Mouse (Mus musculus) C2C12 (cell line): ENCODE measurements around the gene Nr4a2.

ENCODE experiments used
- CEBPB ChIP-seq: IDR thresholded peaks from one replicate; pipeline ENCODE4 v1.6.1; 2011; ENCODE audit warnings: low read depth, mild to moderate bottlenecking, control low read depth, moderate library complexity
- CTCF ChIP-seq: IDR thresholded peaks from one replicate; pipeline ENCODE4 v1.5.1; 2011; ENCODE audit not compliant: control insufficient read depth, insufficient read depth, insufficient read length
- MAX ChIP-seq: IDR thresholded peaks from one replicate; pipeline ENCODE4 v1.6.1; 2011; ENCODE audit warnings: mild to moderate bottlenecking, control low read depth
- MYOG ChIP-seq: IDR thresholded peaks from one replicate; pipeline ENCODE4 v1.6.1; 2011; ENCODE audit not compliant: control insufficient read depth, insufficient read length; ENCODE audit errors: extremely low read depth
- USF1 ChIP-seq: IDR thresholded peaks from one replicate; pipeline ENCODE4 v1.6.1; 2011; ENCODE audit warnings: low read depth, mild to moderate bottlenecking, control low read depth, moderate library complexity

DNA sequence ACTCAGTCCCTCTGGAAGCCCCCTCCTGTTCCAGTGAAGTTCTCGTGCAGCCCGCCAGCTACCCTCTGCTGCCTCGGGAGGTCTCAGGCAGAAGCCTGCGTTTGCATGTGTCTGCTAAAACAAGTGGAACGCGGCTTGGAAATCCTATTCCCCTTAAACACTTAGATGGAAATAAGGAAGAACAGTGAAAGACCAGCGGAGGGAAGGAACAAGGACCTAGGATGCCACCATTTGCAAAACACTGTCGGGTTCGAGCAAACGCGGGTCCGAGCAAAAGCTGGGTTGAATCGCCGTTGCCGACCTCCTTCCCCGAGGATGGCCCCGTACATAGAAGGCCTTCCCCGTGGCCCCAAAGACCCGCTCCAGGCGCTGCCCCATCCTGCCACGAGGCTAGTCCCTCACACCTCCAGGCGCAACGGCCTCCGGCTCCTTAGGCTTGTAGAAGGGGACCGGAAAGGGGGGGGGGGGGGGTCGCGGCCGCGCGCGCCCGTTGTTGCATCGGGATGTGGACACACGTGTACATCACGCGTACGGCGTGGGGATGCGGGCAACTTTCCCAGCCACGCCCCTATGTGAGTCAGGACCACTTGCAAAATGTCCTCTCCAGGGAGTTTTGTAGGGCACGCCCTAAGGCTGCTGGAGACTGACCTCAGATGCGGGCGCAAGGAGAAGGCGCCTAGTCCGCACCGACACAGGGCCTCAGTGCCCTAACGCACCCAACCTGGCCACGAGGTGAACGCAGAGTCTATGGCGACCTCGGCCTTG, 21.5 kb downstream of the Nr4a2 start:
- TF ChIP-seq MYOG: no peak
- no peak for TF ChIP-seq MAX
- TF ChIP-seq CTCF: no peak
- TF ChIP-seq USF1: no peak
- no peak for TF ChIP-seq CEBPB
